Mouse (Mus musculus): ENCODE results near the gene Ephb2. TPM values are rescaled to one million over a fixed set of nuclear protein-coding genes. Genes with fewer than 3 reads are reported as not detected.

Gene Ephb2
- total RNA-seq, 2 experiments from 2014 or later: 45.5 to 46.0 TPM

DNA sequence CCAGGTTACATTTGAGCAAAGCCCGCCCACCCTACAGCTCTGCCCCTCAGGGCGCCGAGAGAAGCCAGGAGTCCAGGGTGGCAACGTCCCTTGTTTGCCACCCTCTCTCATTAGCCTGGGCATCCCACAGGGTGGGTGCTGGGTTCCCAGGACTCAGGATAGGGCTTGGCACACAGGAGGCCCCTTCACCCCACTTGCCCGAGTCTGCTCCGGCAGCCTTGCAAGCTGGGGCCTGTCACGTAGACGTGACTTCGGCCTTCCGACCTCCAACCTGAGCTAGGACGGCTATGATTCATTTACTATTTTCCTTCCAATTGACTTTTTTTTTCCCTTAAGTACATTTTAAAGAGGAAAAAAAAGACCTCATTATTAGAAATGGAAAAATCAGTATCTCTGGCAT, 56.6 kb downstream of the Ephb2 start:
- DNase-seq (ENCODE audit: extremely low spot score in 1 of 2, low spot score in 2 of 2): no peak
- intact Hi-C loops (cut with DNase I): no loop called here

DNA sequence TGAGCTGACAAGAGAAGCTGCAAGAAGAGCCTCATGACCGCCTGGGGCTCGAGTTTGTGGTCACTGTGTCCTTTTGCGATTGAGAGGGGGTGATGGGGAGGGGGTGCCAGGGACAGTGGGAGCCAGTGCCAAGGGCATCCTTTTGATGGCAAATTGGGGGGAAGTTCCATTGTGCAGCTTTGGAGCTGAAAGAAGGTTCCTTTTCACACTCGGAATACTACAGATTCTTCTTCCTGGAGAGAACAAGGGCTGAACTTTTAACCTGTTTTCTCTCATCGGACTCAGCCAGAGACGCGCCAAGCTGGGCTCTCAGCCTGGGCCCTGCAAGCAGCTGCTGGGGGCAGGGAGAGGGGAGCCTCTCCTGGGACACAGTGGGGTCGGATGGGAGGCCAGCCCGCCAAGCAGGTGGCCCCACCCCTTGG, 59.3 kb downstream of the Ephb2 start:
- DNase-seq (ENCODE audit: extremely low spot score in 1 of 2, low spot score in 2 of 2): no peak
- intact Hi-C loops (cut with DNase I): no loop called here

DNA sequence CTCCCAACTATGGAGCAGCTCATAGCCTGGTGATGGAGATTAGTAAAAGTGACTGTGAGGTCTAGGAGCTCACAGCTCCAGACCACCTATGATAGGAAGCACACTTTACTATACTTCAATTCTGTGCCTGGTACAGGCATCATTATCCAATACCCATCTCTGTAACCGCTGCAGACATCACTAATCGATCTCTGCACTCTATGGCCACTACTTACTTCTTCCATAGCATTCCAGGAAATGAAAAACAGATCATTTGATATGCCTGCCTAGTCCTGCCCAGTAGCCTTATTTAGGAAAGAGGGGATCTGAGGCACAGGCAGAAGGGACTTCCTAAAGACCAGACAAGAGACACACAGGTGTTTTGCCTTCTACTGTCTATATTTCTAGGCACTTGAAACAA, 59.9 kb downstream of the Ephb2 start:
- intact Hi-C loops (cut with DNase I): no loop called here
- DNase-seq (ENCODE audit: extremely low spot score in 1 of 2, low spot score in 2 of 2): no peak

DNA sequence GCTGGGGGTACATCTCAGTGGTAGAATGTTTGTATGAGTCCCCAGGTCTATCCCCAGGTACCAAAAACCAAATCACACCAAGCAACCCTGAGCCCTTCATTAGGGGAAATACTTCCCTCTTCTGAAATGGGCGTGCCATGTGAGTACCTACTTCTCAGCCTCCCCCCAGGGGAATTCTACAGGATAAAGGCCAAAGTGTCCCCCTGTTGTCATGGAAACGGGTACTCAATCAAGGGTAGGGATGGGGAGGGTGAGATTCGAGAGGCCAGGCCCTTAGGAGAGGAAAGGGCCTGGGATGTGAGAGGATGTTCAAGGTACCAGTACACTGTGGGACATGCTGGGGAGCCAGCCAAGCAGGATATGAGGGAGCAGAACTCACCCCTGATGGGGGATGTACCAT, 61.6 kb downstream of the Ephb2 start:
- no peak for DNase-seq (ENCODE audit: extremely low spot score in 1 of 2, low spot score in 2 of 2)
- intact Hi-C loops (cut with DNase I): no loop called here

DNA sequence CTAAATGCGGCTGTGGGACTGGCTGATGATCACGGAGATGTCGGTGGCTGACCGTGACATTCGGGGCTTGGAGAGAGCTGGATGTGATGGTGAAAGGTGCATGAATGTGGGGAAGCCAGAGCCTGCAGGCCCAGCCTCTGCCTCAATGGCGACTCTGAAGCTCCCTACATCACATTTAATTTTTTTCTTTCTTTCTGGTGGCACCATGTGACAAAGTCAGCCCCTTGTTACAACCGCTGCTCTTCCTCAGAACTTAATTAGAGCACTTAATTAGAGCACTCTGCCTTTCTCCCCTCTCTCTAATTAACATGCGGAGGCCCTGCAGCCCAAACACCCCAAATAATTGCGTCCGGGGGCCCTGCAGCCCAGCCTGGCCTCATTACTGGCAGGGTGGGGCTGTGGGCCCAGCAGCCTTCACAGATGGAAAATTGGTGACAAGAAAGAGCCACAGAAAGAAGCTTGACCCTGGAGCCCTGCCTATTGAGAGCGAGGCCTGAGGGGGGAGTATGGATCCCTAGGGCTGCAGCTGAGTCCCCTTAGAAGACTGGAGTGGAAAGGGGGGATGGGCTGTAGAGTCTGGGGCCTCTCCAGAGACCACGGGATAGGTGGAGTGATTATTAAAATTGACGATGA, 62.7 kb downstream of the Ephb2 start:
- no peak for DNase-seq (ENCODE audit: extremely low spot score in 1 of 2, low spot score in 2 of 2)
- intact Hi-C loops (cut with DNase I): no loop called here

DNA sequence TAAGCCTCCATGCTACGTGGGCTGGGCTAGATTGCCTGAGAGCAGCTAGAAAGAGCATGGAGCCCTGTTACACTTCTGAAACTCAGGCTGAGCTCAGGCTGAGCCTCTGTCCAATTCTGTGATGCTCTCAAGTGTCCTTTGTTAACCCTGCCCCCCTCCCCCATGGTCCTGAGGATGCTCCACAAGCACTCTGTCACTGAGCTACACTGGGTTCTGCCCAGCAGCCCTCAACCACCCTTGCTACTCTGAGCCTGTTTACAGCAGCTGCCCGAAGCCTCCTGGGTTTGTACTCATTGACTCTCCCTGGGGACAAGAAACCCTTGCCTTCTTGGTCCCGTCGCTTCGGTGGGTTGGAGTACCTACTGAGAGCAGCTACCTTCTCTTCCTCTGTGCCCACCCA, 63.5 kb downstream of the Ephb2 start:
- intact Hi-C loops (cut with DNase I): no loop called here
- no peak for DNase-seq (ENCODE audit: extremely low spot score in 1 of 2, low spot score in 2 of 2)

DNA sequence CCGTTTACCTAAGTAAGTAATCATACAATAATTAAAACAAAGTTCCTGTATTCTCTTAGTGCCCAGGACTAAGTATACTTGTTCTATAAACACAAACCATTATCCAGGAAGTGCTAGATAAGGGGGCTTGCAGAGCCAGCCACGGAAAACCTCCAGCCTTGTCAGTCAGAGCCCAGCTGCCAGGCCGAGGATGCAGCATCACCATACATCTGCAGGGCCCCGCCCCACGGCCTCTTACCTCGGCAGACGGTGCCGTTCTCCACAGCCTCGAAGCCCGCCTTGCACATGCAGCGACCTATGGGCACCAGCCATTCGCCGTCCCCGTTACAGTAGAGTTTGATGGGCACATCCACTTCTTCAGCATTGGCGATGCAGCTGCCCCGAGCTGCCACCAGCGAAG, 65.1 kb downstream of the Ephb2 start:
- intact Hi-C loops (cut with DNase I): no loop called here
- no peak for DNase-seq (ENCODE audit: extremely low spot score in 1 of 2, low spot score in 2 of 2)

DNA sequence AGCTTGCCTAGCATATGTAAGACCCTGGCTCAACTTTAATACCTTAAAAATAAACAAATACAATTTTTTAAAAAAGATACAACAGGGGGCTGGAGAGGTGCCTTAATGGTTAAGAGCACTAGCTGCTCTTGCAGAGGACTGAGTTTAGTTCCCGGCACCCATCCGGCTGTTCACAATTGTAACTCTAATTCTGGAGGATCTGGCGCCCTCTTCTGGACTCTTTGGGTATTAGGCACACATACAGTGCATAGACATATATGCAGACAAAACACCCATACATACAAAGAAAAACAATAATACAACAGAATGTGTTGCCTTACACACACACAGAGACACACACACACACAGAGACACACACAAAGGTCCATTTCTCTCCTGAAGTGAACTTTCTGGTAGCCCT, 67.3 kb downstream of the Ephb2 start:
- intact Hi-C loops (cut with DNase I): no loop called here

DNA sequence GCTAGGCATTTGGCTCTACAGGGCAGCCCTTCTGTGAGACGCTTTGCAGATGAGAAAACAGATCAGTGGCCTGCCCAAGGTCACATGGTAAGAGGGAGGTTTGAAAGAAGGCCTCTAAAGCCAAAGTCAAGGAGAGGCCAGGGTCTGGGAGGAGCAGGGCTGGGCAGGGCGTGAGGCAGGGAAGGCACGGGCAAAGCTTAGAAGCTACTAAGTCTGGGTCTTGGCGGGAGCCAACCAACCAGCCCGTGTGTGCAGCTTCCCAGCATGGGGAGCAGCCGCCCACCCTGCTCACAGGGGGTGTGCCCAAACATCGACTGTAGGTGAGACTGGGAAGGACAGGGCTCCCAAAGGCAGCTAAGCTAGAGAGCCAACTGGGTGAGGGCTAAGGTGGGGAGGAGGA, 70.7 kb downstream of the Ephb2 start:
- DNase-seq (ENCODE audit: extremely low spot score in 1 of 2, low spot score in 2 of 2): no peak
- intact Hi-C loops (cut with DNase I): no loop called here

More for the DNA sequence above, 67.3 kb downstream of the Ephb2 start:
- no peak for DNase-seq (ENCODE audit: extremely low spot score in 1 of 2, low spot score in 2 of 2)

DNA sequence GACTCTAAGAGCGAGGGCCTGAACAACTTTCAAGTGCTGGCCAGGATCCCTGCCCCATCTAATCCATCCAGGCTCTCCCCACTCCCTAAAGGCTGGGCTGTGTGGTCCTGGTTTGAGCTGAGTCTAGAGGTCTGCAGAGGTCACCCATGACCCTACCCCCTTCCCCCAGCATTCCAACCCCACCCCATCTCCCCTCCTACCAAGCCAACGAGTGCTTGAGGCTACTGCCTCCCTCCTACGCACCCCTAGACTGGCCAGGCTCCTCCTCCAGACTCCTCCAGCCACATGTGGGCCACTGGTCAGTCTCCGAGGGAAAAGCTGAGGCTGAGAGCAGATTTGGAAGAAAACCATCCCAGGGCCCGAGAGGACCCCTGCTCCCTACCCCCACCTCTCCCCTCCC, 72.4 kb downstream of the Ephb2 start:
- intact Hi-C loops (cut with DNase I): no loop called here
- DNase-seq (ENCODE audit: extremely low spot score in 1 of 2, low spot score in 2 of 2): no peak

DNA sequence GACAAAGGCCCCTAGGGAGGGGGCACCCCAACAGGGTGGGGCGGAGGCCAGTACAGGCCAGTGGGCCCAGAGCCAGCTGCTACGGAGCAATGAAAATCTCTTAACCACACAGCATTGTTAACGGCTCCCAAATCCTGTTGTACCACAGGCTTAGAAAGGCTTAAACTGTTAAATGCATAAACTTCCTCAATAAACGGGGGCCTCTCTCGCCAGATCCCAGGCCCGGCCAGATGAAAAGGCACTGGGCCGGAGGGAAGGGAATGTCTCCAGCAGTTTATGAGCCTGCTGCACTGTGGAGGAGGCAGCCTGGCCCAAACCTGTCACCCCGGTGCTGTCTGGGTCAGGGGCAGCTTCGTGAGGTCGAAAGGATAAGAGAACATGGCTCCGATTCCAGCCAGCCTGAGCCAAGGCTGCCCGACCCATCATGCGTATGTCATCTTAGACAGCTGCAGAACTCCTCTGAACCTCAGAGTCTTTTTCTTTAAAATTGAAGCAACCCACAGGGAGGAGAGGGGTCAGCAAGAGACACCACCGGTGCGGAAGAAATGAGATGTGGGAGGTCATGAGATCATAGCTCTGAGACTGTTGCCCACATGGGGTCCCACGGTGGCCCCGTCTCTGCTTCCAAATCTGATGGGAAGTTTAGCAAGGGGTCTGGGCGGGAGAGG, 73.9 kb downstream of the Ephb2 start:
- no peak for DNase-seq (ENCODE audit: extremely low spot score in 1 of 2, low spot score in 2 of 2)
- intact Hi-C loops (cut with DNase I): no loop called here

DNA sequence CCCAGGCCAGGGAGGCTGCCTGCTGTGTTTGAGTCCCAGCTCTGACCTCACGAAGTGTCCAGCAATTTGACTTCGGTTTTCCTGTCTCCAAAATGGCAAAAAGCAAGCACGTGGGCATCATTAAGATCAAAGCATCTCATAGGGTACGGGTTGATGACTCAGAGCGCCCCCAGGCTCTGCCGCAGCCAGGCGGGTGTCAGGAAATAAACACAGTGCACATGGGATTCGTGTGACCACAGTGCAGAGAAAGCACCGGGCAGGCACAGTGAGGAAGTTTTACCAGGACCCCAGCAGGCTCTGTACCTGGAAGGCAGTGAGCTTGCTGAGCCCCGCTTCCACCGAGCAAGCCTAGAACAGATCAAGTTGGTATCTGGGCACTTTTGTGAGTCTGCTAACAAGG, 74.9 kb downstream of the Ephb2 start:
- no peak for DNase-seq (ENCODE audit: extremely low spot score in 1 of 2, low spot score in 2 of 2)
- intact Hi-C loops (cut with DNase I): no loop called here

DNA sequence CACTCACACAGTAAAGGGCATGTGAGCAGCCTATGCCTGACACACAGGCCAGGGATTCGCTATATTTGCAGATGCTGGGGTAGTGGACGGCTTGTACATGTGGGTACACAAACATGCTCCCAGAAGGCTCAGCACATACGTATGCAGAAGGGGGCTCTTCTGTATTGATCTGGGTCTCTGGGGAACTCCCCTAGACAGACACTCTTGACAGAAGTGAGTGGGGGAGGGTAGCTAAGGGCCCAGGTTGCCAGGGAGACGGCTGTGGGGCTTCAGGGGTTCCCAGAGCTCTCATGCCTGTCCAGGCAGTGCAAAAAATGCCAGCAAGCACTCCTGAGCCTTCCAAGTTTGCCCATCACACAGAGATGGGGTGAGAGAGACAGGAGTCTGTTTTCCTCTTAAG, 78.7 kb downstream of the Ephb2 start:
- DNase-seq (ENCODE audit: extremely low spot score in 1 of 2, low spot score in 2 of 2): no peak
- intact Hi-C loops (cut with DNase I): no loop called here

DNA sequence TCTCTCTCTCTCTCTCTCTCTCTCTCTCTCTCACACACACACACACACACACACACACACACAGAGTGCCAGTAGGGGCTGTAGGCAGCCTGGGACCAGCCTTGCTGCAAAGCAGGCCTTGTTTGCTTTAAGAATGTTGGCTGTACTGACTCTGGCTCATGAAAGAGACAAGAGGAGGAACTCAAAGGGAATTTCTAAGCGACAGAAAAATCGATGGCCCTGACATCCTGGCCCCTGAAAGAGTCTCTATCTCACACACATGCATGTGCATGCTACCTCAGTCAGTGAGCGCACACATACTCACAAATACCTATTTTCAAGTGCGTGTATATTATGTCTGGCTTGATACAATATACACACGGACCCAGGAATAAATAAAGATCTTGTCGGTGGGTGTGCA, 79.3 kb downstream of the Ephb2 start:
- intact Hi-C loops (cut with DNase I): no loop called here

DNA sequence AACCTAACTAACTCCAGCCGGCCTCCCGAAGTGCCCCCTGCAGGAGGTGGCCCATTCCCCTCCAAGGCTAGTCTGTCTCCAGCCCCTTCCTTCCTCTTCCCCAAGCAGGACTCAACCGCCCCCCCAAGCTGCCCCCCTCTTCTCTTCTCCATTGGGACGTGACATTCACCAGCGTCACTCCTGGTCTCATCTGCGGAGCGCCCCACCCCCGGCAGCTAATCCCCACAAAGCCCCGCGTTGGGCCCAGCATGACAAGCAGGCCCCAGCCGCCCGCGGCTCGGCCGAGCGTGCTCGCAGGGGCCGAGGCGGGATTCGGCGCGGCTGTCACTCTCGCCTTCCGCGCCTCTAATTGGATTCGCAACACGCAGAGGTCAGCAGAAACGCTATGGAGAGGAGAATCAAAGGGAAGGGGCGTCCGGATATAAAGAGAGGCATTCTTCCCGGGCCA, 80.4 kb downstream of the Ephb2 start:
- DNase-seq (ENCODE audit: extremely low spot score in 1 of 2, low spot score in 2 of 2): peak in 1 of 2 experiments; percentile 77
- intact Hi-C loops (cut with DNase I): no loop called here

More for the DNA sequence above, 79.3 kb downstream of the Ephb2 start:
- no peak for DNase-seq (ENCODE audit: extremely low spot score in 1 of 2, low spot score in 2 of 2)

DNA sequence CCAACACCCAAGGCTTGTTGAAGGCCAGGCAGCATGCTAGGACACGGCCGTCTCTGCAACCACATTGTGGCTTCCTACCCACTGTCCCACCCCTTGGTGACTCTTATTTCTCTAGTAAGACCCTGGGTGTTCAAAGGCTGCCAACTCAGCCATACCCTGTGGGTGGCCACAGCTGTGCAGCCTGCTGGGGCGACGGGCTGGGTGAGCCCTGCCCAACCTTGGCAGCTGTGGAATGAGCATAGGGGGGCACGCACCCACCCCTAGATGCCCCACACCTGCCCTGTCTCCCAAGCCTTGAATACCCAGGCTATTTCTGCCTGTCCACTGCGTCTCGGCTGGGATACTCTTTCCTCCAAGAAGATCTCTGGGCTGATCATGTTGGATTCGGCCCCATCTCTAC, 81.5 kb downstream of the Ephb2 start:
- intact Hi-C loops (cut with DNase I): no loop called here
- DNase-seq (ENCODE audit: extremely low spot score in 1 of 2, low spot score in 2 of 2): no peak

DNA sequence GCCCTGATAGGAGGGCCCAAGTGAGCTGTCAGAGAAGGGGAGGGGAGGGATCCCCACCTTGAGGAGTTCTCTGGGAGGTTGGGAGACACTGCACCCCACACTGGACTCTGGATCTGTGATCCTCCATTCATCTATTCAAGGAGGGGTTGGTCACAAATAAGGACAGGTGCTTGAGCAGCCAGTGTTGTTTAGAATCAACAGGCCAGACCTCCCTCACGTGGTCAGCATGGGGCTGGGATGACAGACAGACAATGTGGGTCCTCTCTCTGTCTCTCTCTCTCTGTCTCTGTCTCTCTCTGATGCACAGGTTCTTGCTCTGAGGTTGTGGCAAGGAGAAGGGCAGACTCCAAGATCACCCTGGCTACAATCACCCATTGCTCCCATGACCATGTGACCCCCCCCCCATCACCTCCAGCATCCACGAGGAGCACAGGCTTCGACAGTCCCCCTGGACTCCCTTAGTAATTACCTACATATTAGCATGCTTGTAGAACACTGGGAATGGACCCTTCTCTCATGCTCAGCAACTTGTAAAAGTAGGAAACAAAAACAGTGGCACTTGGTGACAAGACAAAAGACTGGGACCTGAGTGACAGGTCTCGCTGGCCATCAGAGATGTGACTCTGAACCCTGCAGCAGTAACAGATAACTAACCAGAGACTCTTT, 84.3 kb downstream of the Ephb2 start:
- DNase-seq (ENCODE audit: extremely low spot score in 1 of 2, low spot score in 2 of 2): no peak
- intact Hi-C loops (cut with DNase I): no loop called here

DNA sequence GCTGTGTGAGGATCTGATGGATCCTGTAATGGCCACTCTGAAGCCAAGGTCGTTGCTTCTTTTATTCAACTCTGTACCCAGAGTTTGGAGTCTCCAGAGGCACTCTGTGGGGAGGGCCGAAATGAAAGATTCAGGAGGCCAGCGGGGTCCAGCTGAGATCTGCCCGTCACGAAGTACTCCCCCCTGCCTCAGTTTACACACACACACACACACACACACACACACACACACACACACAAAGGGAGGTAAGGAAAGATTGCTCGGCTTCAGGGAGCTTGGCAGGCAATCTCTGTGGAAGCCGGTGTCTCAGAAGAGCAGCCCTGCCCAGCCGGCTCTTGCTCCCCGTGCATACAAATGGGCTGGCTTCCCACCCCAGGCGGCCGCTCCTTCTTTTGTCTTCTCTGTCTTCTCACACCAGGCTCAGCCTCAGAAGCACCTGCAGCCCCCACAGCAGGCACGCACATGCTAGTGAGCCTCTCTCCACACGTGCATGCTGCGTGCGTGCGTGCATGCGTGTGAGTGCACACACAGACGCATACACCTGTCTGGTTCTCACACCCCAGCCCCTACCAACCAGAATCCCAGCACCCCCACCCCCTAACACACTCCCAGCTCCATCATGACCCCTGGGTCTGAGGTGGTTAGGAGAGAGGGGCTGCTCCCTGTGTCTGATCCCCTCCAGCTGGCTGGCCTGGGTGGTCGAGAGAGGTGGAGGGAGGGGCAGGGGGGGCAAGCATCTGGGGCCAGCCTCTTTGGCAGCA, 85.0 kb downstream of the Ephb2 start:
- intact Hi-C loops (cut with DNase I): no loop called here
- no peak for DNase-seq (ENCODE audit: extremely low spot score in 1 of 2, low spot score in 2 of 2)

DNA sequence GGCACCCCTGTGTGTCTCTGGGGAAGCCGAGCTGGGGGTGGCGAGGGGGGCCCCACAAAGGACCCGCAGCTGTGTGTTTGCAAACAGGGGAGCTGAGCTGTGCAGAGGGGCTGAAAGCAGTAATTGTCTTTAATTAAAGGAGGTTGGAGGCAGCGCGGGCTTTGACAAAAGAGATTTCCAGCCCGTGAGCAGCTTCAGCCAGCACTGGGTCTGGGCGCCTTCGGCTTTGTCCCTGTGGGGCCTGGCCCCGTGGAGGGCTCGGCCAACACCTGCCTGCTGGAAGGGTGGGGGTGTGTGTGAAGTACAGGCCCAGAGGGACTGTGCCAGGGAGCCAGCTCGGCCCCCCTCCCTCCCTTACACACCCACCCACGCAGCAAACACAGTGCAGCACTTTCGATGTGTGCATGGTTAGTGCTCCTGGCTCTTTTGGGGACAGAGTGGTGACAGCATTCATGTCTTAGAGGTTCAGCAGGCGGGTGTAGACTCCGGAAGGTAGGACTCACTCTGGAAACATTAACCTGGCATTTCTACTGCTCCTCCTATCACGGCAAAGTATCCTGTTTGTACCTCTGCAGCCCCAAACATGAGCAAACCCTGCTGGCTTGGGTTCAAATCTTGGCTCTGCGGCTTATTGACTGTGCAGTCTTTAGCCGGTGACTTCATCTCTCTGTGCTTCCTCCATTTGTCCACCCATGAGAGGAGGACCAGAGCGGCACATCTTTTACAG, 85.8 kb downstream of the Ephb2 start:
- DNase-seq (ENCODE audit: extremely low spot score in 1 of 2, low spot score in 2 of 2): peak in 1 of 2 experiments; percentile 65
- intact Hi-C loops (cut with DNase I): loop anchor here (10.0 kb wide), 1 partner anchor 85 kb away; the partner anchor contains the start of gene Ephb2
